Mouse (Mus musculus) heart, adult 2 months (tissue): Measurements from ENCODE around the gene Tbc1d16. TPM values are rescaled to one million over a fixed set of nuclear protein-coding genes. Genes with fewer than 3 reads are reported as not detected.

Experiments
- DNase-seq, 2 experiments: peaks; one replicate each; pipeline ENCODE4 v3.0.0; 2021
- H3K27ac ChIP-seq: fragments of 200-600 bp; 2 replicates; pipeline ENCODE4 v1.8.1; 2022
- H3K27me3 ChIP-seq: fragments of 200-500 bp; 2 replicates; pipeline ENCODE4 v1.6.1; 2012; ENCODE audit warnings: mild to moderate bottlenecking, low read length, inconsistent platforms, mixed read lengths; ENCODE audit not compliant: control insufficient read depth, insufficient read depth
- H3K36me3 ChIP-seq: fragments of 200-500 bp; 2 replicates; pipeline ENCODE4 v1.6.1; 2012; ENCODE audit warnings: low read length, inconsistent platforms; ENCODE audit not compliant: control insufficient read depth, insufficient read depth
- H3K4me1 ChIP-seq: fragments of 200-500 bp; 2 replicates; pipeline ENCODE4 v1.6.1; 2011; ENCODE audit warnings: low read length; ENCODE audit not compliant: control insufficient read depth, insufficient read depth
- H3K4me3 ChIP-seq: fragments of 200-600 bp; 2 replicates; pipeline ENCODE4 v1.8.1; 2022
- H3K79me2 ChIP-seq: fragments of 200-500 bp; replicated peaks from 2 replicates; pipeline ENCODE4 v1.6.1; 2012; ENCODE audit warnings: mild to moderate bottlenecking, inconsistent platforms, low read length, moderate library complexity, mixed read lengths; ENCODE audit not compliant: control insufficient read depth, insufficient read depth
- H3K9ac ChIP-seq: fragments of 200-500 bp; 2 replicates; pipeline ENCODE4 v1.6.1; 2012; ENCODE audit warnings: low read depth, mild to moderate bottlenecking, control low read depth, inconsistent platforms, low read length, mixed read lengths
- CTCF ChIP-seq: fragments of 200-600 bp; IDR thresholded peaks from 2 replicates; pipeline ENCODE4 v1.8.1; 2022; ENCODE audit warnings: antibody characterized with exemption, mild to moderate bottlenecking, moderate library complexity
- EP300 ChIP-seq: fragments of 200-500 bp; IDR thresholded peaks from 2 replicates; pipeline ENCODE4 v1.6.1; 2011; ENCODE audit warnings: low read depth, low read length, control low read depth; ENCODE audit not compliant: insufficient read depth
- POLR2A ChIP-seq: fragments of 200-500 bp; IDR thresholded peaks from 2 replicates; pipeline ENCODE4 v1.6.1; 2011; ENCODE audit warnings: mild to moderate bottlenecking, low read depth, low read length, control low read depth; ENCODE audit not compliant: insufficient read depth
- WGBS: fragments of 180-500 bp; shearing (Covaris S2); methylation state at CpG from one replicate; pipeline ENCODE4 v1.1.7; 2018; 5-methylcytosine and 5-hydroxymethylcytosine counted together
- intact Hi-C: fragments of 180-260 bp; cut with DNase I; formaldehyde crosslinking; loops from one replicate; pipeline ENCODE4 v1.15.1; 2025
- polyA plus RNA-seq: library from polyadenylated mRNA; depleted of rRNA; stranded (reverse); fragments of >200 nt; gene quantifications from 2 replicates; pipeline ENCODE4 v1.2.3, GENCODE M21; 2012
- total RNA-seq, 2 experiments: library from RNA; stranded (reverse); gene quantifications; 2 replicates each; pipeline ENCODE4 v1.2.3; 2021

Tbc1d16 gene
- total and polyA plus RNA-seq, 3 experiments, result 26.0 to 73.7 (median 61.0) TPM

GRCm38 (mm10) chr11:119197618-119198563 is 30.4 kb downstream of the Tbc1d16 start:
- H3K9ac ChIP-seq, result no peak overlapping the region
- no peaks in the 10 kb centered on the region for H3K4me1 ChIP-seq
- H3K36me3 ChIP-seq, result no peaks in the 10 kb centered on the region
- H3K27me3 ChIP-seq, result no peaks in the 10 kb centered on the region
- DNase-seq, result peak in 1 of 2 experiments; percentile 42
- no peak overlapping the region for H3K27ac ChIP-seq
- H3K79me2 ChIP-seq, result no peaks in the 10 kb centered on the region
- intact Hi-C loops, result no loop called here
- TF ChIP-seq CTCF (no peak), POLR2A (no peak), EP300 (no peak)
- no peak overlapping the region for H3K4me3 ChIP-seq
- WGBS, result 65% methylated on average over 18 of the region's 18 CpGs

GRCm38 (mm10) chr11:119192605-119193004 is 35.7 kb downstream of the Tbc1d16 start:
- intact Hi-C loops, result no loop called here

GRCm38 (mm10) chr11:119192176-119192575 is 36.1 kb downstream of the Tbc1d16 start:
- WGBS, result 71% methylated on average over 5 of the region's 5 CpGs
- intact Hi-C loops, result no loop called here
- H3K4me3 ChIP-seq, result no peak overlapping the region
- H3K27me3 ChIP-seq, result no peaks in the 10 kb centered on the region
- H3K4me1 ChIP-seq, result peaks cover 1% of the 10 kb centered on the region; the same call in 1 of the 2 replicates
- TF ChIP-seq POLR2A, result no peak
- no peak for TF ChIP-seq CTCF
- TF ChIP-seq EP300, result no peak
- DNase-seq, result no peak
- no peaks in the 10 kb centered on the region for H3K79me2 ChIP-seq
- no peaks in the 10 kb centered on the region for H3K36me3 ChIP-seq
- H3K27ac ChIP-seq, result no peak overlapping the region
- no peak overlapping the region for H3K9ac ChIP-seq

More at GRCm38 (mm10) chr11:119192605-119193004, 35.7 kb downstream of the Tbc1d16 start:
- no peak for TF ChIP-seq EP300
- no peak for TF ChIP-seq POLR2A
- no peak for TF ChIP-seq CTCF
- H3K27ac ChIP-seq, result no peak overlapping the region
- peaks cover 1% of the 10 kb centered on the region; the same call in 1 of the 2 replicates for H3K4me1 ChIP-seq
- no peaks in the 10 kb centered on the region for H3K79me2 ChIP-seq
- DNase-seq, result no peak
- H3K36me3 ChIP-seq, result no peaks in the 10 kb centered on the region
- H3K4me3 ChIP-seq, result no peak overlapping the region
- 78% methylated on average over 9 of the region's 9 CpGs for WGBS
- H3K27me3 ChIP-seq, result no peaks in the 10 kb centered on the region
- no peak overlapping the region for H3K9ac ChIP-seq

GRCm38 (mm10) chr11:119191606-119192081 is 36.7 kb downstream of the Tbc1d16 start:
- Histone ChIP-seq H3K79me2 (no peaks in the 10 kb centered on the region), H3K4me1 (peaks cover 1% of the 10 kb centered on the region; the same call in 1 of the 2 replicates), H3K27ac (no peak overlapping the region), H3K4me3 (no peak overlapping the region), H3K27me3 (no peaks in the 10 kb centered on the region), H3K36me3 (no peaks in the 10 kb centered on the region), H3K9ac (no peak overlapping the region)
- DNase-seq, result no peak
- intact Hi-C loops, result no loop called here
- no peak for TF ChIP-seq POLR2A
- TF ChIP-seq CTCF, result no peak
- TF ChIP-seq EP300, result no peak
- WGBS, result 75% methylated on average over 9 of the region's 9 CpGs

- H3K79me2 ChIP-seq, result peaks cover 2% of the 10 kb centered on the region; the same call in 1 of the 2 replicates
- WGBS, result 19% methylated on average over 11 of the region's 11 CpGs
- peak; percentile 73 to 74 for DNase-seq
- no peaks in the 10 kb centered on the region for H3K27me3 ChIP-seq
- H3K9ac ChIP-seq, result no peak overlapping the region
- TF ChIP-seq POLR2A (no peak), EP300 (peak; percentile 84), CTCF (peak; percentile 86)
- intact Hi-C loops, result loop anchor here (1.0 kb wide), 3 partner anchors 138 to 192 kb away; no protein-coding TSS in a partner anchor
- peaks cover 2% of the 10 kb centered on the region for H3K4me1 ChIP-seq
- no peak overlapping the region for H3K4me3 ChIP-seq
- H3K27ac ChIP-seq, result no peak overlapping the region
- no peaks in the 10 kb centered on the region for H3K36me3 ChIP-seq
Measured at GRCm38 (mm10) chr11:119190498-119190897, 37.8 kb downstream of the Tbc1d16 start.

- Histone ChIP-seq H3K4me3 (no peak overlapping the region), H3K9ac (no peak overlapping the region), H3K27ac (no peak overlapping the region), H3K27me3 (no peaks in the 10 kb centered on the region), H3K4me1 (peaks cover 2% of the 10 kb centered on the region), H3K79me2 (peaks cover 2% of the 10 kb centered on the region; the same call in 1 of the 2 replicates), H3K36me3 (no peaks in the 10 kb centered on the region)
- no peak for DNase-seq
- 97% methylated on average over 3 of the region's 3 CpGs for WGBS
- intact Hi-C loops, result no loop called here
- TF ChIP-seq EP300, result no peak
- no peak for TF ChIP-seq POLR2A
- TF ChIP-seq CTCF, result no peak
Measured at GRCm38 (mm10) chr11:119189319-119189718, 39.0 kb downstream of the Tbc1d16 start.
